Comparison of ENCODE assay signal across 24 mouse cellular contexts in genomic region chr2:37799137-37799536, GRCm38 (mm10). TPM values are rescaled to one million over a fixed set of nuclear protein-coding genes. Genes with fewer than 3 reads are reported as not detected.
DNase-seq lines count a peak whose midpoint lies in the region; ATAC-seq lines count a peak whose summit lies in the region.
"Had no signal": no experiment of that assay in that cellular context is flagged by ENCODE, and none has a peak within 500 bp of the region (broad histone marks: within the 10 kb centered on the region; RNA-seq: fewer than 3 reads in every experiment).

No protein-coding gene starts in this region.

- H3K36me3 ChIP-seq in kidney, embryonic 15.5 days: peaks cover 11% of the 10 kb centered on the region; the same call in 1 of the 2 replicates

- no peak overlapping the region for H3K9ac ChIP-seq in kidney, embryonic 15.5 days
- H3K9ac ChIP-seq: neural tube, embryonic 15.5 days had no signal

- peak; percentile 37 to 76 for DNase-seq in adrenal gland, adult (ENCODE audit: inconsistent age in 2 of 2, low spot score in 1 of 2)
- no peak for DNase-seq in adrenal gland, postnatal 10 days
- peak; percentile 8 for DNase-seq in heart, adult 8-10 months (ENCODE audit: low spot score)
- no peak for DNase-seq in heart, postnatal 36 days
- DNase-seq in kidney, adult 9 months: peak; percentile 22
- DNase-seq in retina, adult 2 months (ENCODE audit: low read depth, low spot score): peak; percentile 62
- DNase-seq in left cerebral cortex, postnatal 14 days (ENCODE audit: low spot score in 2 of 2): no peak
- DNase-seq: cerebellum, postnatal 14 days; embryo, embryonic 11 days; gastrocnemius, adult 2 months; left cerebral cortex, postnatal 4 days; lung, adult 2 months; lung, postnatal 36 days; right cerebral cortex, adult 18-20 months; thymus, adult 18-20 months had no signal

- intact Hi-C loops in heart, postnatal 36 days (cut with DNase I): no loop called here
- intact Hi-C loops in left cerebral cortex, postnatal 14 days (cut with DNase I): no loop called here

- no peaks in the 10 kb centered on the region for H3K9me3 ChIP-seq in kidney, embryonic 15.5 days (replicated peaks)
- H3K9me3 ChIP-seq: G1E; neural tube, embryonic 15.5 days had no signal

- H3K27ac ChIP-seq in kidney, embryonic 15.5 days: no peak overlapping the region
- H3K27ac ChIP-seq: gastrocnemius, adult 2 months; neural tube, embryonic 15.5 days had no signal

- no peak overlapping the region for H3K4me2 ChIP-seq in kidney, embryonic 15.5 days
- H3K4me2 ChIP-seq: liver, embryonic 11.5 days; midbrain, embryonic 11.5 days; neural tube, embryonic 15.5 days had no signal

- no peak overlapping the region for H3K4me3 ChIP-seq in kidney, embryonic 15.5 days (replicated peaks)
- H3K4me3 ChIP-seq: gastrocnemius, adult 2 months; myocyte; neural tube, embryonic 15.5 days had no signal

- 54% methylated on average over 6 of the region's 6 CpGs for WGBS in kidney, embryonic 15.5 days

- H3K27me3 ChIP-seq in kidney, embryonic 15.5 days: peaks cover 3% of the 10 kb centered on the region; the same call in 1 of the 2 replicates
- H3K27me3 ChIP-seq: neural tube, embryonic 15.5 days had no signal

- no peak for ATAC-seq in kidney, embryonic 15.5 days (replicated peaks; ENCODE audit: low FRiP score)
- ATAC-seq: CD4-positive, CD25-positive, alpha-beta regulatory T cell, adult 4 months; forebrain, embryonic 14.5 days; intestine, postnatal 0 days had no signal

- H3K4me1 ChIP-seq in kidney, embryonic 15.5 days: peaks cover 22% of the 10 kb centered on the region

RNA-seq across cellular contexts. Expression of gene Crb2, which starts 23.1 kb away (rescaled TPM):
- total RNA-seq in adrenal gland, postnatal 10 days (2021): under 1 TPM; 0.66 to 0.76 TPM
- 1 to 10 TPM in 1 of 4 experiments, under 1 TPM in 3; 0.41 to 1.1 (median 0.77) TPM for total RNA-seq in heart, adult 8-10 months (2022)
- 1 to 10 TPM in 1 of 2 experiments, under 1 TPM in 1; 0.97 to 1.0 TPM for total RNA-seq in heart, postnatal 36 days (2021)
- polyA plus RNA-seq in kidney, embryonic 15.5 days (2015; fragmentation: Nextera tagmentation; extraction: Ambion mirVana): 3.4 and 4.1 TPM in 2 replicates
- total RNA-seq in left cerebral cortex, postnatal 14 days (2021): 1 to 10 TPM; 5.2 to 5.6 TPM
- total RNA-seq: gastrocnemius, adult 2 months had no signal
- polyA plus RNA-seq: G1E, myocyte had no signal

Comparison
In these comparisons a context has a peak if more than half of its experiments do, and no peak if none do; other contexts are left out.
1. DNase-seq: peak in adrenal gland, adult (2 of 2), heart, adult 8-10 months (single experiment), kidney, adult 9 months (single experiment) and retina, adult 2 months (single experiment); none in adrenal gland, postnatal 10 days (single experiment), heart, postnatal 36 days (0 of 2) and left cerebral cortex, postnatal 14 days (0 of 2).